Comparison of ENCODE assay signal across 10 mouse cellular contexts in genomic region chr10:39415586-39415985, GRCm38 (mm10). TPM values are rescaled to one million over a fixed set of nuclear protein-coding genes. Genes with fewer than 3 reads are reported as not detected.
DNase-seq lines count a peak whose midpoint lies in the region; ATAC-seq and TF ChIP-seq lines count a peak whose summit lies in the region.
"Had no signal": no experiment of that assay in that cellular context is flagged by ENCODE, and none has a peak within 500 bp of the region (broad histone marks: within the 10 kb centered on the region; RNA-seq: fewer than 3 reads in every experiment).

No protein-coding gene starts in this region.

- no peak overlapping the region for H3K9ac ChIP-seq in hindbrain, embryonic 13.5 days
- no peak overlapping the region for H3K9ac ChIP-seq in midbrain, postnatal 0 days (replicated peaks; ENCODE audit: low read length, poor library complexity, severe bottlenecking)
- H3K9ac ChIP-seq: intestine, embryonic 15.5 days; lung, embryonic 14.5 days had no signal

- H3K4me2 ChIP-seq in myocyte (ENCODE audit: low read depth): peak overlapping the region; percentile 1
- H3K4me2 ChIP-seq in hindbrain, embryonic 13.5 days: no peak overlapping the region
- H3K4me2 ChIP-seq in midbrain, postnatal 0 days (ENCODE audit: low read depth, low read length, poor library complexity, severe bottlenecking): no peak overlapping the region
- H3K4me2 ChIP-seq: intestine, embryonic 15.5 days; lung, embryonic 14.5 days had no signal

- no peak for ATAC-seq in hindbrain, embryonic 13.5 days (ENCODE audit: low FRiP score)
- no peak for ATAC-seq in midbrain, postnatal 0 days (ENCODE audit: low FRiP score)
- ATAC-seq: intestine, embryonic 15.5 days had no signal

- peaks cover 72% of the 10 kb centered on the region for H3K4me1 ChIP-seq in hindbrain, embryonic 13.5 days (replicated peaks)
- H3K4me1 ChIP-seq in midbrain, postnatal 0 days (ENCODE audit: insufficient read depth, low read length): peaks cover 6% of the 10 kb centered on the region; the same call in 1 of the 2 replicates

- DNase-seq in right cerebral cortex, adult 2 months (ENCODE audit: low spot score in 2 of 2): peak; percentile 37 to 52
- no peak for DNase-seq in right cerebral cortex, postnatal 4 days
- DNase-seq in adrenal gland, adult 2 months: peak; percentile 86
- peak; percentile 65 to 82 for DNase-seq in cerebellum, postnatal 25 days
- no peak for DNase-seq in thymus, postnatal 14 days
- DNase-seq in midbrain, postnatal 0 days (ENCODE audit: low spot score): no peak
- DNase-seq: lung, embryonic 14.5 days had no signal

- H3K79me2 ChIP-seq in myocyte (ENCODE audit: control insufficient read depth, insufficient read depth): peaks cover 85% of the 10 kb centered on the region

- WGBS in hindbrain, embryonic 13.5 days: 58% methylated on average over 2 of the region's 2 CpGs
- 63% methylated on average over 2 of the region's 2 CpGs for WGBS in midbrain, postnatal 0 days

- no peaks in the 10 kb centered on the region for H3K27me3 ChIP-seq in myocyte (ENCODE audit: control insufficient read depth, insufficient read depth, insufficient read length)
- no peaks in the 10 kb centered on the region for H3K27me3 ChIP-seq in hindbrain, embryonic 13.5 days
- no peaks in the 10 kb centered on the region for H3K27me3 ChIP-seq in midbrain, postnatal 0 days (ENCODE audit: insufficient read depth, low read length)
- H3K27me3 ChIP-seq: intestine, embryonic 15.5 days had no signal

- no peaks in the 10 kb centered on the region for H3K36me3 ChIP-seq in myocyte (ENCODE audit: control insufficient read depth, insufficient read depth)
- H3K36me3 ChIP-seq in hindbrain, embryonic 13.5 days: no peaks in the 10 kb centered on the region; the same call in 1 of the 2 replicates
- no peaks in the 10 kb centered on the region for H3K36me3 ChIP-seq in midbrain, postnatal 0 days (ENCODE audit: insufficient read depth, low read length)
- H3K36me3 ChIP-seq: intestine, embryonic 15.5 days had no signal

- no peak overlapping the region for H3K4me3 ChIP-seq in myocyte
- no peak overlapping the region for H3K4me3 ChIP-seq in hindbrain, embryonic 13.5 days
- no peak overlapping the region for H3K4me3 ChIP-seq in midbrain, postnatal 0 days (ENCODE audit: low read depth, low read length)
- H3K4me3 ChIP-seq: intestine, embryonic 15.5 days had no signal

- no peak for TF ChIP-seq CTCF in midbrain, postnatal 0 days (IDR thresholded peaks at IDR 0.05)

- no peak overlapping the region for H3K27ac ChIP-seq in hindbrain, embryonic 13.5 days
- no peak overlapping the region for H3K27ac ChIP-seq in midbrain, postnatal 0 days (ENCODE audit: low read depth, low read length)
- H3K27ac ChIP-seq: intestine, embryonic 15.5 days had no signal

- H3K9me3 ChIP-seq in hindbrain, embryonic 13.5 days: no peaks in the 10 kb centered on the region
- H3K9me3 ChIP-seq in midbrain, postnatal 0 days (ENCODE audit: low read length): no peaks in the 10 kb centered on the region
- H3K9me3 ChIP-seq: intestine, embryonic 15.5 days had no signal

- no peak overlapping the region for H3ac ChIP-seq in myocyte (ENCODE audit: control insufficient read depth, insufficient read length)

- TF ChIP-seq POLR2A in myocyte (IDR thresholded peaks at IDR 0.05; ENCODE audit: insufficient read length, low read depth): no peak

TF ChIP-seq in myocyte, 11 proteins besides CTCF, POLR2A, EP300 and RAD21:
- TF ChIP-seq POLR2AphosphoS2 (IDR thresholded peaks at IDR 0.05; ENCODE audit: insufficient read length, low read depth) (peak; percentile 12), TCF3 (IDR thresholded peaks at IDR 0.05; ENCODE audit: insufficient read length, low read depth) (no peak)
TF ChIP-seq in myocyte: peak in this region for 1.

RNA-seq across cellular contexts. Expression of gene Fyn, which starts 46.9 kb away (rescaled TPM):
- total RNA-seq in adrenal gland, adult 2 months (2021): 10 to 100 TPM; 37.9 to 56.2 TPM
- polyA plus RNA-seq in adrenal gland, adult 2 months (2012; rRNA removed): 22.7 and 27.9 TPM in 2 replicates
- 148 TPM for polyA plus RNA-seq in myocyte (2012; fragmentation: generic; extraction: Trizol)
- 68.3 and 71.0 TPM in 2 replicates for polyA plus RNA-seq in hindbrain, embryonic 13.5 days (2015; fragmentation: Nextera tagmentation; extraction: Ambion mirVana)
- 121 and 133 TPM in 2 replicates for total RNA-seq in midbrain, postnatal 0 days (2014; rRNA removed)
- polyA plus RNA-seq in midbrain, postnatal 0 days (2015; fragmentation: Nextera tagmentation; extraction: Ambion mirVana): 75.6 and 82.9 TPM in 2 replicates

Comparison
In these comparisons a context has a peak if more than half of its experiments do, and no peak if none do; other contexts are left out.
1. DNase-seq: peak in right cerebral cortex, adult 2 months (2 of 2), adrenal gland, adult 2 months (single experiment) and cerebellum, postnatal 25 days (2 of 2); none in right cerebral cortex, postnatal 4 days (single experiment), thymus, postnatal 14 days (single experiment) and midbrain, postnatal 0 days (single experiment).